Mouse (Mus musculus) liver, embryonic 14.5 days (tissue): ENCODE measurements around the gene Dlx2.

Source experiments
- CTCF ChIP-seq: IDR thresholded peaks from 2 replicates; pipeline ENCODE4 v1.5.1; 2016; ENCODE audit warnings: antibody characterized with exemption, low read depth, control low read depth
- EP300 ChIP-seq: IDR thresholded peaks from 2 replicates; pipeline ENCODE4 v1.6.1; 2016; ENCODE audit warnings: antibody characterized with exemption, low read depth

DNA sequence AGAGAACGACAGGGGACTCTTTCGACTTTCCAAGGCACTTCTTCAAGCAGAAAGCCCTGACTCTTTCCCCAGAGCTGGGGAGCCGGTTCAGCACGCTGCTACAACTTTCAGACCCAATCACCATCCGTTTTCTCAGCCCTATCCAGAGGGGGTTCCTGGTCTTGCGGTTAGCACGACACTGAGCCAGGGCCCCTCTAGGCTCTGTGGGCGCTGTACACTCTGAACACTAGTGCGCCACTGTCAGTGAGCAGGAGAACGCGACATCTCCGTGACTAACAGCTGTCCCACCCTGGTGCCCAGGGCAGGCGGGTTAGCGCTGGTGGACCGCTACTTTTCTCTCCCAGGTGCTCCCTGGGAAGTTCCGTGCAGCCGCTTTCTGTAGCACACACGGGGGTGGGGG, 5.2 kb upstream of the Dlx2 start:
- no peak for TF ChIP-seq EP300
- TF ChIP-seq CTCF, result no peak
